Mouse (Mus musculus) intestine, postnatal 0 days (tissue): ENCODE measurements around the gene Lig4. TPM values are rescaled to one million over a fixed set of nuclear protein-coding genes. Genes with fewer than 3 reads are reported as not detected.
A peak's percentile ranks its signal among the peaks of the same experiment; 100 is the strongest.

Experiments
- ATAC-seq: fragments of 200-750 bp; cut with Nextera tagmentation; 2 replicates; pipeline ENCODE4 v1.8.0; 2017; ENCODE audit warnings: mild to moderate bottlenecking, moderate TSS enrichment, moderate library complexity
- H3K27ac ChIP-seq: fragments of 300-500 bp; sonication (generic); 2 replicates; pipeline ENCODE4 v1.5.1; 2014; ENCODE audit warnings: mild to moderate bottlenecking, low read depth, low read length, moderate library complexity
- H3K27me3 ChIP-seq: fragments of 300-500 bp; sonication (generic); replicated peaks from 2 replicates; pipeline ENCODE4 v1.6.1; 2014; ENCODE audit warnings: low read length, mixed read lengths; ENCODE audit not compliant: control insufficient read depth, insufficient read depth
- H3K36me3 ChIP-seq: fragments of 300-500 bp; sonication (generic); 2 replicates; pipeline ENCODE4 v1.6.1; 2014; ENCODE audit warnings: mild to moderate bottlenecking, moderate library complexity; ENCODE audit not compliant: control insufficient read depth, insufficient read depth
- H3K4me1 ChIP-seq: fragments of 300-500 bp; sonication (generic); replicated peaks from 2 replicates; pipeline ENCODE4 v1.6.1; 2014; ENCODE audit warnings: antibody characterized with exemption, low read length, mixed read lengths; ENCODE audit not compliant: control insufficient read depth, insufficient read depth
- H3K4me2 ChIP-seq: fragments of 300-500 bp; sonication (generic); replicated peaks from 2 replicates; pipeline ENCODE4 v1.6.1; 2014; ENCODE audit warnings: low read depth, mild to moderate bottlenecking, moderate library complexity
- H3K4me3 ChIP-seq: fragments of 300-500 bp; sonication (generic); 2 replicates; pipeline ENCODE4 v1.5.1; 2014; ENCODE audit warnings: low read depth, low read length
- H3K9ac ChIP-seq: fragments of 300-500 bp; sonication (generic); 2 replicates; pipeline ENCODE4 v1.6.1; 2014; ENCODE audit warnings: mild to moderate bottlenecking, low read depth, low read length
- H3K9me3 ChIP-seq: fragments of 300-500 bp; sonication (generic); 2 replicates; pipeline ENCODE4 v1.6.1; 2016; ENCODE audit warnings: mixed run types; ENCODE audit not compliant: control insufficient read depth
- CTCF ChIP-seq: sonication (generic); IDR thresholded peaks from 2 replicates; pipeline ENCODE4 v1.5.1; 2016; ENCODE audit warnings: low read depth, mild to moderate bottlenecking, control low read depth, antibody characterized with exemption, moderate library complexity
- WGBS: fragments of 180-500 bp; shearing (Covaris S2); extraction: QIAGEN DNeasy Blood & Tissue Kit; methylation state at CpG from one replicate; pipeline ENCODE4 v1.1.7; 2014; 5-methylcytosine and 5-hydroxymethylcytosine counted together
- polyA plus RNA-seq: library from polyadenylated mRNA; unstranded; fragments of >200 nt; fragmentation: Nextera tagmentation; extraction: Ambion mirVana; gene quantifications from 2 replicates; pipeline ENCODE4 v1.2.1, GENCODE M21; 2015

Lig4 gene
- polyA plus RNA-seq, 1 experiment from 2014 or later: 3.0 TPM

GRCm38 (mm10) chr8:9934891-9935565 is 42.5 kb downstream of the Lig4 start:
- Histone ChIP-seq H3K4me3 (no peak overlapping the region), H3K9me3 (no peaks in the 10 kb centered on the region), H3K4me2 (no peak overlapping the region), H3K4me1 (no peaks in the 10 kb centered on the region), H3K9ac (no peak overlapping the region), H3K27me3 (no peaks in the 10 kb centered on the region), H3K27ac (no peak overlapping the region), H3K36me3 (no peaks in the 10 kb centered on the region)
- ATAC-seq: peak; percentile 86
- TF ChIP-seq CTCF: peak; percentile 90
- 18% methylated on average over 10 of the region's 10 CpGs for WGBS

- Histone ChIP-seq H3K4me3 (no peak overlapping the region), H3K4me2 (no peak overlapping the region), H3K9me3 (no peaks in the 10 kb centered on the region), H3K36me3 (no peaks in the 10 kb centered on the region), H3K27ac (no peak overlapping the region), H3K27me3 (no peaks in the 10 kb centered on the region), H3K9ac (no peak overlapping the region), H3K4me1 (no peaks in the 10 kb centered on the region)
- no peak for ATAC-seq
- TF ChIP-seq CTCF: no peak
These were observed 44.8 kb downstream of the Lig4 start for GRCm38 (mm10) chr8:9932711-9933110.

- Histone ChIP-seq H3K4me1 (no peaks in the 10 kb centered on the region), H3K27ac (no peak overlapping the region), H3K4me2 (no peak overlapping the region), H3K27me3 (no peaks in the 10 kb centered on the region), H3K9me3 (no peaks in the 10 kb centered on the region), H3K4me3 (no peak overlapping the region), H3K36me3 (no peaks in the 10 kb centered on the region), H3K9ac (no peak overlapping the region)
- 73% methylated on average over 14 of the region's 14 CpGs for WGBS
- no peak for ATAC-seq
- no peak for TF ChIP-seq CTCF
These were observed 47.6 kb downstream of the Lig4 start for GRCm38 (mm10) chr8:9929746-9930445.

Other genes with a start within 250 kb of the Lig4 start
- 0.96 and 1.1 TPM in 2 replicates for gene Fam155a, start 206.5 kb downstream of the Lig4 start, polyA plus RNA-seq
- gene Gm10217, start 113.4 kb downstream of the Lig4 start, polyA plus RNA-seq: not detected in 2 replicates
- 14.6 and 14.8 TPM in 2 replicates for gene Abhd13, start within 50 bp of the Lig4 start, polyA plus RNA-seq
- 2.0 and 2.7 TPM in 2 replicates for gene Tnfsf13b, start 28.8 kb upstream of the Lig4 start, polyA plus RNA-seq
- 0.05 TPM in 1 of 2 replicates, not detected in the other for gene Myo16, start 176.2 kb upstream of the Lig4 start, polyA plus RNA-seq